Mouse (Mus musculus) sigmoid colon, adult 10 weeks (tissue): ENCODE results near the gene Dyx1c1. TPM values are rescaled to one million over a fixed set of nuclear protein-coding genes. Genes with fewer than 3 reads are reported as not detected.

Source experiments
- polyA plus RNA-seq: library from polyadenylated mRNA; stranded (reverse); fragments of 350-450 nt; fragmentation: Illumina TruSeq; extraction: RNeasy Lipid Tissue Mini Kit (QIAGEN cat#74804); gene quantifications from one replicate; pipeline ENCODE4 v1.2.3, GENCODE M21; 2014; ENCODE audit warnings: low read depth, low replicate concordance

Dyx1c1 gene
- 0.79 TPM for polyA plus RNA-seq

DNA sequence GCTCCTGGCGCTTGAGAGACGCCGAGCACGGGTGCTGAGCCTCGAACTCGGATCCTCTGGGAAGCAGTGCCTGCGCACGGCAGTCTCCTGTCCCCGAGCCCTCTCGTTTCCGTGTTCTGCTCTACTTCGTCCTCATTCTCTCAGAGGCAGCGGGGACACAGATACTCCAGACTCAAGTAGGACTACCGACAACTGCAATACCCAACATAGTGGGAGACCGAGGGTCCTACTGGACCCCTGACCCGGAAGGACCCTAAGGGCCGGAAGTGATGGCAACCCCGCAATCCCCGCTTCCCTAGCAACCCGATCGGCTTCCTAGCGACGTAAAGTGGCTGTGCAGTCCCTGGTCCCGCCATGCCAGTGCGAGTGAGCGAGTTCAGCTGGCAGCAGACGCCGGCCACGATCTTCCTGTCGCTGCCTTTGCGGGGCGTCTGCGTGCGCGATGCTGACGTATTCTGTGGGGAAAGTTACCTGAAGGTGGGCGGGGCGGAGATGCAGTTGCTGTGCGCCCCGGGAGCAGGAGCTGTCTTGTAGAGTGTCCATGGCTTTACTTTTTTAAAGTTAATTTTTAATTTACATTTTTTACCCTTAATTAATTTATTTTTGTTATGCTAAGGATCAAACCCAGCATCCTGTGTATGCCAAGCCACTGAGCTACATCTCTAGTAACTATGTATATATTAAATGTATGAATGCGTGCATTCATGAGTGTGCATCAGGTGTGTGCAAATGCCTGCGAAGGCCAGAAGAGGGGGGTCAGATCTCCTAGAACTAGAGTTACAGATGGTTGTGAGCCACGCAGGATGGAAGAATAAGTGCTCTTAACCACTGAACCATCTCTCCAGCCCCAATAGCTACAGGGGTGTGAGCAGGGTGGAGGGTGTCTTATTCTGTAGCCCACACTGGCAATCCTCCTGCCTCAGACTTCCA, at the start of gene Dyx1c1, which contains the start of gene Gm44503:
TSS of gene Dyx1c1 (plus strand) at position 265 of the 930 bp plus-strand sequence.
TSS of gene Gm44503 (plus strand) at position 332 of the 930 bp plus-strand sequence.

DNA sequence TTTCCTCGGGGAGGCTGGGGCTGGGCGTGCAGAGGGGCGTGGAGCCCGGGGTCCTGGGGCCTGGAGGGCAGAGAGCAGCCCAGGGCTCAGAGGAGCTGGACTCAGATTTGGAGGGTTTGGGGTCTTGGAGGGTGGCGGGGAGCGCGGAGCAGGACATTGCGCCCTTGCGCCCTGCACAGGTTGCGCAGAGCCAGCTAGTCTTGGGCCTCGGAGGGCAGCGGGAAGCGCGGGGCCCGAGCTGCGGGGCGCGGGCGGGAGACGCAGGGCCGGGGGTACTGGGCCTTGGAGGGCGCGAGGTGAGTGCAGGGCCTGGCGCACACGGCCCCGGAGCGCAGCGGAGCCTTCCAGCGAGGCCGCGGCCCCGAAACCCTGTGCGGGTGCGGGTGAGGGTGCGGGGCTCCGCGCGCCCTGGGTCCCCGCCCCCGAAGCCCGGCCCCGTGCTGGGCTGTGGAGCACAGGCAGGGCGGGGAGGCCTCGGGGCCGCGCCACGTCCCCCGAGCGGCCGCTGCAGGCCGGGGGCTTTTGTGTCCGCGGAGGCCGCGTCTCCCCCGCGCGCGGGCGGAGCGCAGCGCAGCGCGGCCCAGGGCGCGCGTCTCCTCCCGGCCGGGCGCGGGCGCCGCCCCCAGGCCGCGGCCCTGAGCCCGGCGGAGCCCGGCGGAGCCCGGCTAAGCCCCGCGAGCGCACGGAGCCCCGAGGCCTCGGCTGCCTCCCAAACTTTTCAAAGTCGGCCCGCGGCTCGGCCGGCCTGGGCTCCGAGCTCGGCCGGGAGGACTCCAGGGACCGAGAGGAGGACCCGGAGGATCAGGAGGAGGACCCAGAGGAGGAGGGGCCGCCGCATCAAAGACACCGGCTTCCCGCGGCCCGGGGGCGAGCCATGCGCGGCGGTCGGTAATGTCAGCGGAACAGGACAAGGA, 33.3 kb upstream of the Dyx1c1 start, which contains the start of gene Pygo1:
TSS of gene Pygo1 (plus strand) at position 625 of the 914 bp plus-strand sequence.

GRCm38 (mm10) chr9:72985250-72986220, 26.9 kb downstream of the Dyx1c1 start, which contains the start of the genes Ccpg1os and Ccpg1:
Gene Ccpg1os (minus strand): TSS chr9:72985382.
Gene Ccpg1 (plus strand): TSS chr9:72985429.

Other genes starting within 250 kb of the Dyx1c1 start
- gene Prtg, start 151.9 kb upstream of the Dyx1c1 start, polyA plus RNA-seq, result 0.22 TPM
- gene Pygo1, start 33.1 kb upstream of the Dyx1c1 start, polyA plus RNA-seq, result 2.3 TPM
- gene Gm44503, start 67 bp downstream of the Dyx1c1 start, polyA plus RNA-seq, result not detected
- 14.7 TPM for gene Ccpg1os, start 26.6 kb downstream of the Dyx1c1 start, polyA plus RNA-seq
- 111 TPM for gene Ccpg1, start 26.6 kb downstream of the Dyx1c1 start, polyA plus RNA-seq
- 11.6 TPM for gene Pigb, start 81.6 kb downstream of the Dyx1c1 start, polyA plus RNA-seq
- 72.0 TPM for gene Rab27a, start 86.1 kb downstream of the Dyx1c1 start, polyA plus RNA-seq
- not detected for gene Khdc3, start 143.1 kb downstream of the Dyx1c1 start, polyA plus RNA-seq
- not detected for gene Gm20509, start 143.7 kb downstream of the Dyx1c1 start, polyA plus RNA-seq
- gene Rsl24d1, start 154.6 kb downstream of the Dyx1c1 start, polyA plus RNA-seq, result 51.1 TPM